Mouse (Mus musculus): ENCODE data around the gene Dpep1. TPM values are rescaled to one million over a fixed set of nuclear protein-coding genes. Genes with fewer than 3 reads are reported as not detected.

Dpep1 gene
- total and polyA plus RNA-seq, 2 experiments from 2014 or later = 17.6 to 58.6 TPM

DNA sequence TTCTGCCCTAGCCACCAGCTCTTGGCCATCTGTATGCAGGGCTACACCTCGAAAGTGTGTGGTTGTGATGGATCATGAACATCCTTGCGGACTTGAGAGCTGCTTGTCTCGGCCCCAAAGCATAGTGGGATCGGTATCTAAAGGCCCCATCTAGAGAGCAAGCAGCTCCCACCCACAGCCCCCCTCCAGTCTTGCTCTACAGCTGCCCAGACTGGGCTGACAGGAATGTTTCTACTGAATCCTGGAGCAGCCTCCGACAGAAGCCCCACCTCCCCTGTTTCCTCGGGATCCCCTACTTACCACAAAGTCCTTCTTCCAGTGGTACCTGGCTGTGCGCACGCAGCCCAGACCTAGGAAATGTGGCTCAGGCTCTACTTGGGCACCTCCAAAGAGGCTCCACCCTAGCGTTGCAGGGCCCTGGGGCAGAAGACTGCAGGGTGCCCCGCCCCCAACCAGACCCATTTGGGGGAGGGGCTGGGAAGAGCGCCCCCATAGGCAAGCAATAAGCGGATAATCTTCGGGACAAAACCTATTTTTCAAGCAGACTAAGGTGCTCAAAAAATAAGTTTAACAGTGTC lies 28.1 kb upstream of the Dpep1 start, which contains the start of gene Sult5a1:
TSS of gene Sult5a1 (minus strand) at position 428 of the 578 bp plus-strand sequence.
- H3K4me3 ChIP-seq (ENCODE audit: low read depth, low read length) = no peak within 1 kb of the TSS
- no peaks in the 10 kb centered on the region for H3K9me3 ChIP-seq (replicated peaks; ENCODE audit: control insufficient read depth, low read length)
- H3K27ac ChIP-seq (ENCODE audit: low read depth) = no peak within 1 kb of the TSS
- no peak within 1 kb of the TSS for H3K9ac ChIP-seq (replicated peaks; ENCODE audit: low read depth, low read length)
- no peaks in the 10 kb centered on the region for H3K36me3 ChIP-seq (replicated peaks; ENCODE audit: control insufficient read depth, insufficient read depth, low read length)
- TF ChIP-seq CTCF (IDR thresholded peaks at IDR 0.05; ENCODE audit: low read depth) (no peak), EP300 (IDR thresholded peaks at IDR 0.05; ENCODE audit: low read depth) (no peak)
- DNase-seq (ENCODE audit: low spot score) = no peak
- WGBS = 40% methylated on average over 13 of the region's 13 CpGs
- H3K4me1 ChIP-seq (ENCODE audit: control insufficient read depth, insufficient read depth) = peaks cover 23% of the 10 kb centered on the region
- ATAC-seq (ENCODE audit: insufficient read depth, low read depth) = no peak
- peak within 1 kb of the TSS; percentile 40 for H3K4me2 ChIP-seq (ENCODE audit: low read depth, low read length)
- H3K27me3 ChIP-seq (ENCODE audit: control insufficient read depth, insufficient read depth, low read length) = no peaks in the 10 kb centered on the region

DNA sequence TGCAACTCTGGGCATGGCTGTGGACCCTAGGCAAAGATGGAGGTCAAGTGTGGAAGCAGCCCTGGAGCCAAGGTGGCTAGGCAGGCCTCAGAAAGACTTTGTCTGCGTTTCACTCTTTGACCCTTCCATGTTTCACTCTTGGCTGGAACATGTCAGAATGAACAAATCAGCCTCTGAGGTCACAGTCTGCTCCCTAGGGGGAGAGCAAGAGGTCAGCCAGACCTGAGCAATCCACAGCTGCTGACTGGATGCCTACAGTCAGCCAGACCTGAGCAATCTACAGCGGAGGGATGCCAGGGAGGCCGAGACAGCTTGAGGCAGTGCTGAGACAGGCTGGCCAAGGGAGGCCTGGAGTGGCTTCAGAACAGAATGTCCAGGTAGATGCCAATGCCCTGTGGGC lies 4.7 kb upstream of the Dpep1 start:
- ATAC-seq (ENCODE audit: insufficient read depth, low read depth) (no peak), DNase-seq (ENCODE audit: low spot score) (no peak)
- 70% methylated on average over 3 of the region's 3 CpGs for WGBS
- TF ChIP-seq CTCF (IDR thresholded peaks at IDR 0.05; ENCODE audit: low read depth) (no peak), EP300 (IDR thresholded peaks at IDR 0.05; ENCODE audit: low read depth) (no peak)
- Histone ChIP-seq H3K9ac (replicated peaks; ENCODE audit: low read depth, low read length) (no peak overlapping the region), H3K4me2 (ENCODE audit: low read depth, low read length) (no peak overlapping the region), H3K27ac (ENCODE audit: low read depth) (no peak overlapping the region), H3K9me3 (replicated peaks; ENCODE audit: control insufficient read depth, low read length) (peaks cover 6% of the 10 kb centered on the region), H3K36me3 (replicated peaks; ENCODE audit: control insufficient read depth, insufficient read depth, low read length) (no peaks in the 10 kb centered on the region), H3K27me3 (ENCODE audit: control insufficient read depth, insufficient read depth, low read length) (no peaks in the 10 kb centered on the region), H3K4me3 (ENCODE audit: low read depth, low read length) (no peak overlapping the region), H3K4me1 (ENCODE audit: control insufficient read depth, insufficient read depth) (no peaks in the 10 kb centered on the region)

DNA sequence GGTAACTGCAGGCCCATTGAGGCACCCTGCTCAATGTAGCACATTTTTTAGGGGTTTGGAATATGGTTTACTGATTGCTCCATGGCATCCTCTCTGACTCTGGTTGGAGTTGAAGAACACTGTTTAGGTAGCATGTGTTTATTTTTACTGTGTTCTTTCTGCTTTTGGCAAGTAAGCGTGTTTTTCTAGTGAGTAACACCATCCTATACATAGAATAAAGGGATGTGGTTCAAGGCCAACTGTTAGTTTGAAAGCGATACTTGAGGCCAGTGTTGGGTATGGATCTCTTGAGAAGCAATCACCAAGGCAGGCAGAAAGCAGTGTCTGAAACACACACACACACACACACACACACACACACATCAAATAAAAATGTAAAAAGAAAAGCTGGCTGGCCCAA lies 2.0 kb downstream of the Dpep1 start:
- TF ChIP-seq CTCF (IDR thresholded peaks at IDR 0.05; ENCODE audit: low read depth) (no peak), EP300 (IDR thresholded peaks at IDR 0.05; ENCODE audit: low read depth) (no peak)
- Histone ChIP-seq H3K36me3 (replicated peaks; ENCODE audit: control insufficient read depth, insufficient read depth, low read length) (no peaks in the 10 kb centered on the region), H3K4me1 (ENCODE audit: control insufficient read depth, insufficient read depth) (no peaks in the 10 kb centered on the region), H3K9me3 (replicated peaks; ENCODE audit: control insufficient read depth, low read length) (no peaks in the 10 kb centered on the region), H3K4me3 (ENCODE audit: low read depth, low read length) (no peak overlapping the region), H3K9ac (replicated peaks; ENCODE audit: low read depth, low read length) (no peak overlapping the region), H3K27ac (ENCODE audit: low read depth) (no peak overlapping the region), H3K4me2 (ENCODE audit: low read depth, low read length) (no peak overlapping the region), H3K27me3 (ENCODE audit: control insufficient read depth, insufficient read depth, low read length) (no peaks in the 10 kb centered on the region)
- WGBS = 78% methylated on average over 2 of the region's 2 CpGs
- DNase-seq (ENCODE audit: low spot score) (no peak), ATAC-seq (ENCODE audit: insufficient read depth, low read depth) (no peak)

- Histone ChIP-seq H3K4me3 (ENCODE audit: low read depth, low read length) (no peak overlapping the region), H3K27me3 (ENCODE audit: control insufficient read depth, insufficient read depth, low read length) (no peaks in the 10 kb centered on the region), H3K4me2 (ENCODE audit: low read depth, low read length) (no peak overlapping the region), H3K9ac (replicated peaks; ENCODE audit: low read depth, low read length) (no peak overlapping the region), H3K9me3 (replicated peaks; ENCODE audit: control insufficient read depth, low read length) (no peaks in the 10 kb centered on the region), H3K4me1 (ENCODE audit: control insufficient read depth, insufficient read depth) (no peaks in the 10 kb centered on the region), H3K36me3 (replicated peaks; ENCODE audit: control insufficient read depth, insufficient read depth, low read length) (no peaks in the 10 kb centered on the region), H3K27ac (ENCODE audit: low read depth) (no peak overlapping the region)
- ATAC-seq (ENCODE audit: insufficient read depth, low read depth) (no peak), DNase-seq (ENCODE audit: low spot score) (no peak)
- 59% methylated on average over 7 of the region's 7 CpGs for WGBS
- TF ChIP-seq CTCF (IDR thresholded peaks at IDR 0.05; ENCODE audit: low read depth) (no peak), EP300 (IDR thresholded peaks at IDR 0.05; ENCODE audit: low read depth) (no peak)
Observed at GRCm38 (mm10) chr8:123188841-123189240, 2.8 kb downstream of the Dpep1 start.

DNA sequence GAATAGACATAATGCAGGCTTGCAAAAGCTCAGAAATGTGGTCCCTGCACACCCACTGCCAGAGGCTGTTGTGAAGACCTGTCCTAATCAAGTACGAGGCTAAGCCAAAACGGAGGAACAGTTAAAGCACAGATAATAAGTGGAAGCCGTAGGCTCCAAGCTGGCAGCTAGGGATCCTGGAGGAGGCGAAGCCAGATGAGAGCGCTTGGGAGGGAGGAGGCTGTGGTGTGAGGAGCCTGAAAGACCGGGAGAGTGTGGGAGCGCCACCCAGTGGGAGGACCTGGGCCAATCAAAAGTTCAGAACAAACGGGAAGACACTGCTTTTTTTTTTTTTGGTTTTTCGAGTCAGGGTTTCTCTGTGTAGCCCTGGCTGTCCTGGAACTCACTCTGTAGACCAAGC lies 4.6 kb downstream of the Dpep1 start:
- ATAC-seq (ENCODE audit: insufficient read depth, low read depth) = peak; percentile 71
- H3K27me3 ChIP-seq (ENCODE audit: control insufficient read depth, insufficient read depth, low read length) = no peaks in the 10 kb centered on the region

GRCm38 (mm10) chr8:123191908-123192307 lies 5.9 kb downstream of the Dpep1 start:
- H3K9me3 ChIP-seq (replicated peaks; ENCODE audit: control insufficient read depth, low read length) = no peaks in the 10 kb centered on the region
- H3K9ac ChIP-seq (replicated peaks; ENCODE audit: low read depth, low read length) = no peak overlapping the region
- H3K4me3 ChIP-seq (ENCODE audit: low read depth, low read length) = no peak overlapping the region
- no peak overlapping the region for H3K4me2 ChIP-seq (ENCODE audit: low read depth, low read length)
- no peaks in the 10 kb centered on the region for H3K27me3 ChIP-seq (ENCODE audit: control insufficient read depth, insufficient read depth, low read length)
- TF ChIP-seq CTCF (IDR thresholded peaks at IDR 0.05; ENCODE audit: low read depth) (no peak), EP300 (IDR thresholded peaks at IDR 0.05; ENCODE audit: low read depth) (no peak)
- H3K4me1 ChIP-seq (ENCODE audit: control insufficient read depth, insufficient read depth) = no peaks in the 10 kb centered on the region
- 55% methylated on average over 7 of the region's 8 CpGs for WGBS
- H3K36me3 ChIP-seq (replicated peaks; ENCODE audit: control insufficient read depth, insufficient read depth, low read length) = no peaks in the 10 kb centered on the region
- DNase-seq (ENCODE audit: low spot score) (no peak), ATAC-seq (ENCODE audit: insufficient read depth, low read depth) (no peak)
- H3K27ac ChIP-seq (ENCODE audit: low read depth) = no peak overlapping the region

More for the DNA sequence above, 4.6 kb downstream of the Dpep1 start:
- TF ChIP-seq EP300 (IDR thresholded peaks at IDR 0.05; ENCODE audit: low read depth) (no peak), CTCF (IDR thresholded peaks at IDR 0.05; ENCODE audit: low read depth) (peak; percentile 64)
- under 1% methylated on average over 9 of the region's 9 CpGs for WGBS
- H3K9ac ChIP-seq (replicated peaks; ENCODE audit: low read depth, low read length) = no peak overlapping the region
- H3K27ac ChIP-seq (ENCODE audit: low read depth) = no peak overlapping the region
- H3K36me3 ChIP-seq (replicated peaks; ENCODE audit: control insufficient read depth, insufficient read depth, low read length) = no peaks in the 10 kb centered on the region
- peak overlapping the region; percentile 16; the same call in 1 of the 2 replicates for H3K4me2 ChIP-seq (ENCODE audit: low read depth, low read length)
- no peaks in the 10 kb centered on the region for H3K9me3 ChIP-seq (replicated peaks; ENCODE audit: control insufficient read depth, low read length)
- DNase-seq (ENCODE audit: low spot score) = peak; percentile 85
- H3K4me3 ChIP-seq (ENCODE audit: low read depth, low read length) = no peak overlapping the region
- H3K4me1 ChIP-seq (ENCODE audit: control insufficient read depth, insufficient read depth) = no peaks in the 10 kb centered on the region

All from heart, postnatal 0 days (tissue).